Mouse (Mus musculus) E14TG2a.4 (cell line): ENCODE measurements around the gene Havcr1.

Source experiments
- CTCF ChIP-seq: conservative IDR thresholded peaks from 2 replicates; pipeline ENCODE4 v1.5.1; 2014; ENCODE audit warnings: low read length
- NANOG ChIP-seq: IDR thresholded peaks from 2 replicates; pipeline ENCODE4 v1.6.1; 2014; ENCODE audit warnings: borderline replicate concordance, low read length, mixed read lengths
- POU5F1 ChIP-seq: IDR thresholded peaks from 2 replicates; pipeline ENCODE4 v1.6.1; 2014; ENCODE audit warnings: low read length, borderline replicate concordance

GRCm38 (mm10) chr11:46698278-46698655, 36.6 kb upstream of the Havcr1 start:
- TF ChIP-seq CTCF = no peak
- no peak for TF ChIP-seq POU5F1
- TF ChIP-seq NANOG = no peak
